Mouse (Mus musculus): ENCODE measurements at regions not wholly inside any gene's neighbourhood (a gene's known extent, or its start where the extent isn't known, plus 50 kb on each side); places are given as distances from the start of the nearest gene placed in this dataset.

- DNase-seq: no peak
Observed at GRCm38 (mm10) chr2:8562948-8563347, 1053.6 kb upstream of the Celf2 start.

- no peak for DNase-seq
Observed at GRCm38 (mm10) chr2:8546116-8546515, 1036.8 kb upstream of the Celf2 start.

GRCm38 (mm10) chr2:8536842-8537241 lies 1027.5 kb upstream of the Celf2 start:
- DNase-seq: peak; percentile 13

- no peak for DNase-seq
Observed at GRCm38 (mm10) chr2:8498466-8498865, 989.1 kb upstream of the Celf2 start.

GRCm38 (mm10) chr2:8477827-8478528 lies 968.6 kb upstream of the Celf2 start:
- DNase-seq: peak; percentile 56

- no peak for DNase-seq
Observed at GRCm38 (mm10) chr2:8470546-8470945, 961.2 kb upstream of the Celf2 start.

- no peak for DNase-seq
Observed at GRCm38 (mm10) chr2:8468989-8469388, 959.6 kb upstream of the Celf2 start.

GRCm38 (mm10) chr2:8468351-8468750 lies 959.0 kb upstream of the Celf2 start:
- no peak for DNase-seq

GRCm38 (mm10) chr2:8467531-8468203 lies 958.3 kb upstream of the Celf2 start:
- DNase-seq: no peak

- DNase-seq: no peak
Observed at GRCm38 (mm10) chr2:8452566-8453243, 943.3 kb upstream of the Celf2 start.

- DNase-seq: no peak
Observed at GRCm38 (mm10) chr2:8441230-8441629, 931.9 kb upstream of the Celf2 start.

- no peak for DNase-seq
Observed at GRCm38 (mm10) chr2:8429652-8430343, 920.4 kb upstream of the Celf2 start.

GRCm38 (mm10) chr2:8428145-8428544 lies 918.8 kb upstream of the Celf2 start:
- DNase-seq: no peak

GRCm38 (mm10) chr2:8427720-8428119 lies 918.4 kb upstream of the Celf2 start:
- no peak for DNase-seq

- no peak for DNase-seq
Observed at GRCm38 (mm10) chr2:8415917-8416316, 906.6 kb upstream of the Celf2 start.

- DNase-seq: no peak
Observed at GRCm38 (mm10) chr2:8394128-8394527, 884.8 kb upstream of the Celf2 start.

- DNase-seq: no peak
Observed at GRCm38 (mm10) chr2:8389530-8389929, 880.2 kb upstream of the Celf2 start.

GRCm38 (mm10) chr2:8380246-8380645 lies 870.9 kb upstream of the Celf2 start:
- peak; percentile 58 for DNase-seq

GRCm38 (mm10) chr2:8379590-8379989 lies 870.2 kb upstream of the Celf2 start:
- no peak for DNase-seq

- DNase-seq: no peak
Observed at GRCm38 (mm10) chr2:8347867-8348266, 838.5 kb upstream of the Celf2 start.

GRCm38 (mm10) chr2:8344748-8345147 lies 835.4 kb upstream of the Celf2 start:
- no peak for DNase-seq

GRCm38 (mm10) chr2:8338271-8338670 lies 828.9 kb upstream of the Celf2 start:
- DNase-seq: no peak

- DNase-seq: no peak
Observed at GRCm38 (mm10) chr2:8296001-8296400, 786.6 kb upstream of the Celf2 start.
